Mouse (Mus musculus): ENCODE measurements at regions not wholly inside any gene's neighbourhood (a gene's known extent, or its start where the extent isn't known, plus 50 kb on each side); places are given as distances from the start of the nearest gene placed in this dataset.
A peak's percentile ranks its signal among the peaks of the same experiment; 100 is the strongest.

- peak; percentile 84 for DNase-seq
Measured at GRCm38 (mm10) chr10:83819266-83819949, 96.7 kb downstream of the 1500009L16Rik start.

- no peak for DNase-seq
Measured at GRCm38 (mm10) chr10:83819950-83820275, 97.2 kb downstream of the 1500009L16Rik start.

DNA sequence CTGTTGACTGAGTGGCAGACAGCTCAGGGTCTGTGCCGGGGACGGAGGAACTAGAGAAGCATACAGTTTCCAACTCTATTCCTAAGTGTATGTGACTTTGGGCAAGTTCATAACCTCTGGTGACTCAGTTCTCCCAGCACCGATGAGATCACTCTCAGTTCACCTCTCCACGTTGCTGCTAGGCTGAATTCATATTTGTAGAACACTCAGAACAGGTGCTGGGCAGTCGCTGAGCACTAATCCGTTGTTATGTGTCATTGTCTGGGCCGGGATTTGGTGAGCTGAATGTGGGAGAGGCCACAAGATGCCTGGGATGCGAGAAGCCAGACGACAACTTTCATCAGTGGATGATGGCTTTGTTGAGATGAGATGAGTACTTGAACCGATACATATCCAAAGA is 98.4 kb downstream of the 1500009L16Rik start:
- DNase-seq: no peak

GRCm38 (mm10) chr10:83826105-83826504 is 103.4 kb downstream of the 1500009L16Rik start:
- no peak for DNase-seq

- no peak for DNase-seq
Measured at GRCm38 (mm10) chr10:83836351-83836750, 113.7 kb downstream of the 1500009L16Rik start.

DNA sequence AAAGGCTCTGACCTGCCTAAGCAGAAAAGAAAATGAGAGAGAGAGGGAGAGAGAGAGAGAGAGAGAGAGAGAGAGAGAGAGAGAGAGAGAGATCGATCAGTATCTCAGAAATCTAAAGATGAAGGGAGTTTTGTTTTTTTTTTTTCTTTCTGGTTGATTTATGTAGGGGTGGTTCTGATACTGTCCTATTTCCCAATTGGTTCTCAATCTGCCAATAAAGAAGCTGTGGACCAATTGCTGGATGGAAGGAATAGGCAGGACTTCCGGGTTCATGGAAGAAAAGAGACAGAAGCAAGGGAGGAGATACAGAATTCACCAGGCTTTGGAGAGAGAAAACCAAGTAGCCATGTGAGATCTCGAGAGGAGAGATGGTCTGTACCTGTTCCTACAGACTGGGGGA is 117.6 kb downstream of the 1500009L16Rik start:
- DNase-seq: no peak

- no peak for DNase-seq
Measured at GRCm38 (mm10) chr10:83850881-83851280, 128.2 kb downstream of the 1500009L16Rik start.

DNA sequence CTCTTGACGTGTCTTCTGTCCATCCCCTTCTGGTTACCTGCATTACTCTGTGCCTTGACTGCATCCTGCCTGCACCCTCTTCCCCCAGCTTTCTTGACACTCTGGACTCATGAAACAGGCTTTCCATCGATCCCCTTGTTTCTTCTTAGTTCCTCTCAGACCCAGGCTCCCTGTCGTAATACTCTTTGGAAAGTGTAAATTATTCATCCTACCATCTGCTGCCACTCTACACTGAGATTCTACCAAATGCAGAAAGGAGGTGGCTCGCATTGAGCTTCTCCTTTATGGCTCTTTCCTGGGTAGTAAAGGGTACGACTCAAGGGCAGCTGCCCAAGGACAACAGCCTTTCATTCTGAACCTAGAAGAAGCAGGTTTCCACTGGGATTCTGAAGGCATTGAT is 129.5 kb downstream of the 1500009L16Rik start:
- DNase-seq: no peak

DNA sequence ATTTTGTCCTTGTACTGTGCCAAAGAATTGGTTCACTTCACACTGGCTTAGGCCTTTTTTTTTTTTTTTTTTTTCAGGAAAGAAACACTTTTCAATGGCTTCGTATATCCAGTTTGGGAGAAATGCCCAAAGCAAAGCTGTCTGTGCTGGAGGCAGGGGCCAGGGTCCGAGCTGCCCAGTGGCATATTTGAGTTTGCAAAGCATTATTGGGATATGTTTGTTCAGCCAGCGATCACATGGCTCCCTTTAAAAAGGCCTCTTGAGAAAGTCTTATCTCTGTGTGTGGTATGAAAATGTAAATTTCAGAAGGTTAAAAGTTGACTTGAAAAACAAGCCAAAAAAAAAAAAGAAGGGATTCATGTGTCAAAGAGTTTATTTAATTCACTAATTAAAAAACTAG is 130.1 kb downstream of the 1500009L16Rik start:
- no peak for DNase-seq

- DNase-seq: no peak
Measured at GRCm38 (mm10) chr10:83857794-83858442, 135.3 kb downstream of the 1500009L16Rik start.

GRCm38 (mm10) chr10:83858689-83859088 is 136.0 kb downstream of the 1500009L16Rik start:
- DNase-seq: no peak

DNA sequence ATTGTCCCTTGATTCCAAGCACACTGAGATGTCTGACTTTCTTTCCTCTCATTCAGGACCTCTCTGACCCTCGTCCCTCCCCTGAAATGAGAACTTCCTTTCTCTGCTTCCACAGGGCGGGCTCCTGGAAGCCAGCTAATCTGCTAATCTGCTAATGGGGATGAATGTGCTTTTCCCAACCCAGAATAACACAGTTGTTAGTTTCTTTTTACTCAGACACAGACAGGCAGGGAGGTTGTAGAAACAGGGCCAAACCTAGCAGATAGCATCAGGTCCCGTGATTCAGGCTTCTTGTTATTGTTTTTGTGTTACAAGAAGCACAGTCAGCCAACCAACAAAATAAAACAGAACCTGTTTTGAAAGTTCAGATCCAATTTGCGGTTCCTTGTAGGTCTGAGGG is 137.0 kb downstream of the 1500009L16Rik start:
- DNase-seq: no peak

DNA sequence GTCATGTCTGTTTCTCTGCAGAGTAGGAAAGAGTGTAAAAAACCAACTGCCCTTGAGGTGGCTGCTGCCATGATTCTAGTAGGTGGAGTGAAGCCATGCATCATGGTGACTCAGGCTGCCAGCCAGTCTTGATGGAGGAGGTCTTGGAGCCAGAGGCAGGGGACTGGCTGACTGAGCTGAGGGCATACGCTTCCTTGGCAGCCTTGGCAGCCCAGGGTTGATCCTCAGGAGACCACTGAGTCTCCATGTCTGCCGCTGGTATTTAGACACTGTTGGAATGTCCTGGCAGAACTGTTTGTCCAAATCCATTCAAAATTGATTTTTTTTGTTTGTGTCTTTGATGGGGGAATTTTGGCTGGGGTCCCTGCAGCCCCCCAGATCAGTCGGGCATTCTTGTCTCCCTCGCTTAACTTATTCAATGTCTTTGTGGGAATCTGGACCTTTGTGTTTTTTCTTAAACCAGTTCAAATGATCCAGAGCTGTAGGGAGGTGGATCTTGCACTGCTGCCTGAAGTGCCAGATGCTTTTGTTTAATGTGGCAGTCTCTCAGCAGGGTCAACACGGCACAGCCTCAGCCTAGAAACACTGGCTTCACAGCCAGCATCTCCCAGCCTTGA is 139.0 kb downstream of the 1500009L16Rik start:
- DNase-seq: no peak

GRCm38 (mm10) chr10:83864591-83864990 is 141.9 kb downstream of the 1500009L16Rik start:
- DNase-seq: no peak

DNA sequence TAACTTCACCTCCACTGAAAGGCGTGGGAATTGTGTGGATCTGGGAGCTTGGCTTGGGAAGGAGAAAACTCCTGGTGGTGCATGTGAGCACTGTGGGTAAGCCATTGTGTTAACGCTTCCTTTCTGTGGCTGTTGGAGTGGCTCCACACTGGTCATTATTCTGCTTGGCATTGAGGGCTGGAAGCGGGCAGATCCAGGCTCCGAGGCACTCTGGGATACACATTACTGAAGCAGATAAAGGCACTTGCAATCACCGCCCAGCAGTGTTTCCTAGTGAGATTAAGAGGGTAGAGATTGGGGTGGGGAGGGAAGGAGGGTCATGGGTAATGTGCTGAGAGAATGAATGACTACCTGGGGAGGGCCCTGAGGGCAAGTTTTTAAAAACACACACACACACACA is 143.3 kb downstream of the 1500009L16Rik start:
- DNase-seq: no peak

DNA sequence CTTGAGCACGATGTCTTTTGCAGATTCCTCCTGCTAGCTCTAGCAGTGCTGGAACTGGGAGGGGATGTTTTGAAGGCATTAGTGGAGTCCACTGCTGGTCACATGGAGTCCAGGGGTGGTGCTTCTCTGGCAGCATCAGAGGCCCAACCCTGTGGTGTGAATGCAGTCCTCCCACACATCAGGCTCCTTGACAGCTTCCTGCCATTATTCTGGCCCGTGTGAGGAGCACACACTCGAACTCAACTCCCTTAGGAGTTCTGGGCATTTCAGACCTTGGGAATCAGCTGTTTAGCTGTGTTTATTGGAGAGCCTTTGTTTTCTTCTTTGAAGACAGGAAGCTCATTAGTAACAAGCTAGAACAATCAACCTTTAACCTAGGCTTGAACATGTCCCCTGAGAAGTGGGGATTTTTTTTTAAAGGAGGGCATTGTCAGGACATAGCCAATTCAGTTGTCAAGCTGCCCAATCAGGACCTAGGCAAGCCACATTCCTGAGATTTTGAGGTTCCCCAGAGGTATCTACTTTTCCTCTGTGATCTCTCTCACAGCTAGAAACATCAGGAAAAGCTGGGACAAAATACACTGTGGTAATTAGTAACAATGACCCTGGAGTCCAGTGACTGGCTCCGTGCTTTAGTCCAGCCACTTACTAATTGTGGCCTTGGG is 149.2 kb downstream of the 1500009L16Rik start:
- DNase-seq: no peak

DNA sequence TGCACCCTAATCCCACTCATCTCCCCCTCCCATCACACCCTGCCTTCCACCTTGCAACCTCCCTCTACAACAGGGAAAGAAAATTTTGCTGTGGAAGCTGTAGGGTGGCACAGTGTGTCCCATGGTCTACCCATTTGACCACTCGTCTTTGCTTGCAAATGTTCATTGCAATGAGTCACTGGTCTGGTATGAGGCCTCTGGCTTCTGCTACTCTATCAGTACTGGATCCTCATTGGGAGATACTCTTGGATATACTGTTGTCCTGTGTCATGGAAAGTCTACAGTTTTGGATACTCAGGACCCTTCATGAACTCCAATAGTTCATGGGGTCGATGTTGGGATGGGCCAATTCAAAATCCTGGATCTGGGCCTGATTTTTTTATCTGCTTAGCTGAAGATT is 156.1 kb downstream of the 1500009L16Rik start:
- DNase-seq: no peak

DNA sequence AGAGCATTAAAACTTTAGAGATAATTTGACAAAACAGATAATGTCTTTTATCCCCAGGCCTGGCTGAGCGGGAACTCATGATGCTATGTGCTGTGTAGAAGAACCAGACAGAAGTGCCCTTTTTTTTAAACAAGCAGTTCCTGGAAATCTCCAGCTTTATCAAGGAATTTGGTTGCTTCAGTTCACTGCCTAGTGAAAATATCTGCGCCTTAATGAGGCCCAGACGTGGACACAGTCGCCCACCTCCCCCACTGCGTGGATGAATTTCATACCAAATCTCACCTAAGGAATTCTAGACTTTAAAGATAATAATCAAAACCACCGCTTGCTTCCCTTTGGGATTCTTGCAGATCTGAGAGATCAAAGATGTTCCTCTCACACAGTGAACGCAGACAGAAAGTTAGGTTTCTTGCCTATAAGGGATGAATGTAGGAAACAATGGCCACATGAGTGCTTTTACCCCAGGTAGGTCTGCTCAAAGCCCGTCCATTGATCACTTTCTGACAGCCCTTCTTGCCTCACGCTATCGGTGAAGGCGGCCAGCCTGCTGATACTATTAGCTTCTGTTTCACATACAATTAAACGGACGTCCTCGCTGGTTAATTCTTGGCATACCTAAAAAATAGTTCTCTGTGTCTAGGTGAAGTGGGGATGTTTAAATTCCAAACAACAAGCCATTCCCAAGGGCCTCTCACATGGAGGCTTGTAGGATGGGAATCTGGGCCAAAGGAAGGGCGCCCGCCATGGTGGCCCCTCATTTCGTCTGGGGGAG is 159.6 kb downstream of the 1500009L16Rik start:
- no peak for DNase-seq

DNA sequence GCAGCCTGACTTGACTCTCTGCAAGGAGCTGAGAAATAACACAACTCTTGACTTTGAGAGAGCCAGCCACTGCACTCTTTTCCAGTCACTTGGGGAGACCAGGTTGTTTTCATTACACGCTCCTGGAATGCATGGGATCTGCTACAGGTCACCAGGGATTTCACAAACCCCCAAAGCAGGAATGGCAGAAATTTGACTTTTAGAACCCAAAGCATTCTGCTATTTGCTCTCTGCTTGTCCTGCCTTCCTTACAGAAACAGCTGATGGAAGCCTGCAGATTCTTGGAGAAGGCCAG is 160.2 kb downstream of the 1500009L16Rik start:
- no peak for DNase-seq

- no peak for DNase-seq
Measured at GRCm38 (mm10) chr10:83884553-83884952, 161.9 kb downstream of the 1500009L16Rik start.

DNA sequence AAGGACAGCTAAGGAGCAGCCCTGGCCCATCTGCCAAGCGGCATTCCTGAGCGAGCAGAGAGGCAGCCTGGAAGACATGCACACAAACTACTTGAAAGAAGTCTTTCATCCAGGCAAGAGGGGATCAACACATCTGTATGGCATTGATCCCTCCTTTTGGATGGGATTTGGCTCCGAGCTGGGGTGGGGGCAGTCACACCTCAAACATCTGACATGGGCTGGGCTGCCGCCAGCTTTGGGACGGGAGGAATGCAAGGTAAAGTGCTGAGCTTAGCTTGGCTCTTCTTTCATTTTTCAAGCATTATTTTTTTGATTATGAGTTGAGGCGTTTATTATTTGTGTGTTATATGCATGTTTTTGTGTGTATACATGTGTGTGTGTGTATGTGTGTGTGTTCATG is 165.9 kb downstream of the 1500009L16Rik start:
- no peak for DNase-seq

- no peak for DNase-seq
Measured at GRCm38 (mm10) chr10:83895741-83896150, 173.1 kb downstream of the 1500009L16Rik start.

DNA sequence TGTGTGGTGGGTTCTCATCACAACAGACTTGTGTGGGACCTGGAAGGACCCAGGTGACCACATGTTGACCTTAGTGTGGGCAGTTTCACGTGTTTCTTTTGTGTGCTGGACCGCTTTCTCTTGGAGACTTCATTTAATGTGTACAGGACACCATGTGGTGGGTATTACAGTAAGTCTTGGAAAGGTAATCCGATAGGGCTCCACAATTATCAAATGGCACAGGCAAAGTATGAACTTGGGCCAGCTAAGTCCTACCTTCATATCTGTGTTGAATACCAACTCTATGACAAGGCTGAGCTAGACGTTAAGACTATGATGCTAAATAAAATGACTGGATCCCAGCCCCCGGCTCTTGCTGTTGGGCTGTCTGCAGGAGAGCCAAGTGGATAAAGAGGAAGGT is 173.5 kb downstream of the 1500009L16Rik start:
- no peak for DNase-seq
